Mouse (Mus musculus) embryo, embryonic 11 days (tissue): ENCODE measurements around the gene Olfr1329.
"Not testable (repeated sequence)": the region's sequence is repeated elsewhere in the genome, so short reads cannot be mapped to it uniquely, and the experiment has no call there.

ENCODE experiments used
- DNase-seq: peaks from one replicate; pipeline ENCODE4 v3.0.0-alpha.2; 2015

Olfr1329 gene

DNA sequence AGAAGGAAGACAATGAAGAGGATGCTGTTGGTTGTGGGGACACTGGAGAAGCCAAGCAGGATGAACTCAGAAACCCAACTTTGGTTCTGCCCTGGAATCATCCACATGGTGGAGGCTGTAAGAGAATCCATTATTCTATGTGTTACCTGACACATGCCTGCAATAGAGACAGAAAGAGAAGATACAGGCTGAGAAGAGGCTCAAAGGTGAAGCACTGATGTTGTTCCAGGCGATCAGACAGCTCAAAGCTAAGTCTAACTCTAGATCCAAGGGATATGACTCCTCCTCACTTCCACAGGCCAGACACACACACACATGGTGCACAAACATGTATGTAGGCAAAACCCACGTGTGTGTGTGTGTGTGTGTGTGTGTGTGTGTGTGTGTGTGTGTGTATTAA lies at the start of gene Olfr1329:
TSS of gene Olfr1329 (minus strand) at position 101 of the 400 bp plus-strand sequence.
- not testable (repeated sequence) for DNase-seq

DNA sequence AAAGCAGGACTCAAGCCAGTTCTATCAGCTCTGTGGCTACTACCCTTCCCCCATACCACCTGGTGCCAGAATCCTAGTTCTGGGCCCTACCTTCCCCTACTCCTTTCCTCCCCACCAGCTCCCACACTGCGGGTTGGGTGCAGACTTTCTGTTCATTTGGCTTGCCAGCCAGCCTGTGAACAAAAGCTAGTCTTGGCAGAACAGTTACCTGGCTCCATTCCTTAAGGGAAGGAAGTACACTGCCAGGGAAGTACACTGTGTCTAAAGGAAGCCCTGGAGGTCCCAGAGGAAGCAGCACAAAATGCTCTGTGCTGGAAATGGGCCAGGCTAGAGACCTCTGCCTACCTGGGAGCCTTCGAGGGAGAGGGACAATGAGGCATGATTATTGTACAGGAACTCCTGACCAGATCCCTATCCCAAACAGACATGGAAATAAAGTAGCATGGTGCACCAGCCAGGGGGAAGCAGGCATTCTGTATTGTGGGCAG lies 43.9 kb upstream of the Olfr1329 start, which contains the start of gene Lao1:
TSS of gene Lao1 (plus strand) at position 438 of the 488 bp plus-strand sequence.
- no peak for DNase-seq

DNA sequence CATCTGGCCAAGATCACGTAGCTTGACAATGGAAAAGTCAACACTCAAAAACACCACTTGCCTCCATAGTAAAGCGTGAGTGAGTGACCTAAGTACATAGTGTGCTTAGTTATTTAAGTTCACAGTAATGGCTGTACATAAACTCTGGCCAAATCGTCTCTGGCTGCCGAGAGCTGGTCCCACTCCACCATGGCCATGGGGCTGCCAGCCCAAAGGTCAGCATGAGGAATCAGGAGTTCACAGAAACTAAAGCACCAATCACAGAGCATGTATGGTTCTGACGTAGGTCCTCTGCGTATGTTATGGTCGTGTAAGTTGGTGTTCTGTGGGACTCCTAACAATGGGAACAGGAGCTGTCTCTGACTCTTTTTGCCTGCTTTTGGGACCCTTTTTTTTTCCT lies 41.5 kb upstream of the Olfr1329 start:
- no peak for DNase-seq

GRCm38 (mm10) chr4:118938512-118938911 lies 21.2 kb upstream of the Olfr1329 start, which contains the start of gene Olfr1328:
TSS of gene Olfr1328 (minus strand) at chr4:118938612.
- no peak for DNase-seq

- not testable (repeated sequence) for DNase-seq
Measured at GRCm38 (mm10) chr4:118931326-118931725, 14.1 kb upstream of the Olfr1329 start.

DNA sequence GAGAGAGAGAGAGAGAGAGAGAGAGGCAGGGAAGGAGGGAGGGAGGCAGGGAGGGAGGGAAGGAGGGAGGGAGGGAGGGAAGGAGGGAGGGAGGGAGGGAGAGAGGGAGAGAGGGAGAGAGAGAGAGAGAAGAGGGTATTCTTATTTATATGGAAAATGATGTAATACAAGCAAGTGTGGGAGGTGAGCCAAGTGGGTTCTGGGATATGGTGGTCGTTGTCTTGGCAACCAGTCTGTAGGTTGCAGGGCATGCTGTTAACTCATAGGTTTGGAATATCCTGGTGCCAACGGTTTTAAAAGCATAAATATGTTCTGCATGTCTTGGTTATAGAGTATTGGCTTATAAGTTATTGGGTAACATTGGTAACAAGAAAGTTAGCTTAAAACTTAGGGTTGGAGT lies 15.3 kb downstream of the Olfr1329 start:
- no peak for DNase-seq

DNA sequence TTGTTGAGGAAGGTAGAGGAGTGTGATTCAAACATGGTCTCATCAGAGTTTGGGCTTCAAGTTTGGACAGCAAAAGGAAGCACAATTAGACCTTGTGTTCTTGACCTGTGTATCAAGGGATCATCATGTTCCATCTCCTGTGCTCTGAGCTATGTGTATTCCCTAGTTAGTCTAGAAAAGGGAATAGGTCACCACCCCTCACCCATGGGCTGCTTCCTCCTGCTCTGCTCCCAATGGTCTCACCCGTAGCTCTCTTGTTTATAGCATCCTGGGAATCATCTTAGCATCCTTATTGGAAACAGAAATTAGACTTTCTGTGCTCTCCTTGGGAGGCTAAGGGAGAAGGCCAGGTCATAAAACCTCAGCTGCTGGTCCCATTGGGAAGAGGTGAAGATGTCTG lies 29.0 kb downstream of the Olfr1329 start, which contains the start of gene Olfr1330:
TSS of gene Olfr1330 (plus strand) at position 301 of the 400 bp plus-strand sequence.
- DNase-seq: no peak

- no peak for DNase-seq
Measured at GRCm38 (mm10) chr4:118867566-118867965, 49.7 kb downstream of the Olfr1329 start.
